Mouse (Mus musculus): Measurements from ENCODE around the gene Lmod3.

Gene Lmod3

GRCm38 (mm10) chr6:97252711-97253221 lies at the start of gene Lmod3:
Lmod3 (minus strand) TSS chr6:97252759.
- DNase-seq (ENCODE audit: low spot score in 2 of 2) = no peak

- DNase-seq (ENCODE audit: low spot score in 2 of 2) = no peak
Measured at GRCm38 (mm10) chr6:97302303-97302702, 49.7 kb upstream of the Lmod3 start.

- no peak for DNase-seq (ENCODE audit: low spot score in 2 of 2)
Measured at GRCm38 (mm10) chr6:97300659-97301058, 48.1 kb upstream of the Lmod3 start.

GRCm38 (mm10) chr6:97300180-97300579 lies 47.6 kb upstream of the Lmod3 start:
- DNase-seq (ENCODE audit: low spot score in 2 of 2) = no peak

DNA sequence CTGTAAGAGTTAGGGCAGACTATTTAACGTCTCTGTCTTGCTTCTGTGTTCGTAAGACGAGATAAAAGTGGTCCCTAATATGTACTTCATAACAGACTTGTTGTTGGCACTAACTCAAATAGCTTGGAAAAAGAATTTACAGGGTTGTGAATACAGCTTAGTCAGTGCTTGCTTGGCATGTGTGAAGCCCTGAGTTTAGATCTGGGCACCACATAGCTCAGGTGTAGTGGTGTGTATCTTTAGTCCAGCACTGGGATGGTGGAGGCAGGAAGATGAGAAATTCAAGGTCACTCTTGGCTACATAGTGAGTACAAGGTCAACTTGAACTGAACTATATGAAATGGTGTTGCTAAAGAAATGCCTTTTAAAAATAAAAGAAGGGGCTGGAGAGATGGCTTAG lies 44.6 kb upstream of the Lmod3 start:
- DNase-seq (ENCODE audit: low spot score in 2 of 2) = no peak

- no peak for DNase-seq (ENCODE audit: low spot score in 2 of 2)
Measured at GRCm38 (mm10) chr6:97295866-97296527, 43.4 kb upstream of the Lmod3 start.

DNA sequence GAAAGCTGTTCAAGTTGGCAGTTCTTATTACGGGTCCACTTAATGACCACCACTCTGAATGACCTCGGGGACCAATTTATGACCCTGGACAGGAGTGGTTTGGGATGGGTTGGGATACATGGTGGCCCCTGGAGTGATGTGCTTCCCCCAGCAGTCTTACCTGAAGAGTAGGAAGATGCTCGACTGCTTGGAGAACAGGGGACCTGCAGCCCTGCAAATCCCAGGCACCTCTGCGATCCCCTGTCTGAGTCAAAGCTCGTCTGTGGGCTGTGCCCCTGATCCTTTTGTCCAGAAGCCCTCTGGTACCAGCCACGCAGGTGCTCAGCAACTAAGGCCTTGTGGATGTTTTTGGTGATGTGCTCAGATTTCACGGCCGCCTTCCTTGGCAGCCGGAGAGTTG lies 42.9 kb upstream of the Lmod3 start:
- DNase-seq (ENCODE audit: low spot score in 2 of 2) = no peak

DNA sequence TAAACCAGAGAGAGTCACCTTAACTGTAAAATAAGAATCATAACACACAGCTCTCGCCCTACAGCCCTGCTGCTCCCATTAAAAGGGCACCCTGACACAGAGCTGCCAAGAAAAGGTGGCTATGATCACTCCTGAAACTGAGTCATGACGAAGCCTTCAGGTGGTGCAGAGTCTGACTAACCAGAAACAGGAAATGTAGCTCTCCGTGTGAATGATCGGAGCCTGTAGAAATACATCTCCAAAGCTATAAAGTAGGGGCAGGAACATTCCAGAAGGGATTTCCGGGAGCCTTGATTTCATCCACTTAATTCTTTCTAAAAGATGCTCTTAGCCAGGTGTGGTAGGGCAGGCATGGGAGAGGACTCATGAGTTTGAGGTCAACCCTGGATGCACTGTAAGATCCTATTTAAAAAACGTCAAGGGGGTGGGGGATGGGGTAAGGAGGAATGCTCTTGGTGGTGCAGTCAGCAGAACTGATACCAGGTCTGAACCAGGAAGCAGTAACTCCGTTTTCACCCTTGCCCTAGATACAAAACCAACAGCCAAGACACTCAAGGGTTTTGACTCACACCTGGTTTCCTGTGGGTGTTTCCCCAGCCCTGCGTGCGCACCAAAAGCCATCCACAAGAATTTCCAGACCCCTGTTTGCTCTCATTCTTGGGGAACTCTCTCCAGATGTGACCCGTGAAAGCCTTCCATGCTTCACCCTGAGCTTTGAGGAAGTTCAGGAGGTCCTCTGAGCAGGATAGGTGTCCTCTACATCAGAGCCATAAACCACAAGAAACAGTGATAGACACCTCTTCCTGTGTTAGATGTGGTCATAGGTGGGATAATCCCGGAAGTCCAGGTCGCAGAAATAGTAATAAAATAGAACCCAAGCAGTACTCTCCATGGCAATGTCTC lies 41.4 kb upstream of the Lmod3 start:
- DNase-seq (ENCODE audit: low spot score in 2 of 2) = no peak

DNA sequence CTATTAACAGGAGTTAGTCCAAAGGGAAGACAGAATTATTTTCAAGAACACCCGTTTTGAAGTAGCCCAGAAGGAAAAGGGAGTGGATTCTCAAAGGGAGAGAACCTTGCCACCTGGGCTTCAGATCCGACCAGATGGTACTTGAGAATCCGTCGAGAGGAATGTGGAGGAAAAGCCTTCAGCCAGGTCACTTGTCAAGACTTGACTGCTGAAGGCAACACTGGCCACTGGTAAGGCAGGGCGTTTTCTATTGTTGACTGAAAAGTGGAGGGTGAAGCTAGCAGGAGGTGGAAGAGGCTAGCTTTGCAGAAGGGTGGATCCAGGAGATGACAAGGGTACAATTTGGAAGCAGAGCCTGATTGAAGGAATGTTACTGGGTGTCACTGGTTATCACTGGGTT lies 40.3 kb upstream of the Lmod3 start:
- no peak for DNase-seq (ENCODE audit: low spot score in 2 of 2)

- no peak for DNase-seq (ENCODE audit: low spot score in 2 of 2)
Measured at GRCm38 (mm10) chr6:97292096-97292495, 39.5 kb upstream of the Lmod3 start.

GRCm38 (mm10) chr6:97291159-97291908 lies 38.8 kb upstream of the Lmod3 start:
- DNase-seq (ENCODE audit: low spot score in 2 of 2) = no peak

GRCm38 (mm10) chr6:97290687-97291086 lies 38.1 kb upstream of the Lmod3 start:
- DNase-seq (ENCODE audit: low spot score in 2 of 2) = no peak

GRCm38 (mm10) chr6:97289838-97290237 lies 37.3 kb upstream of the Lmod3 start:
- DNase-seq (ENCODE audit: low spot score in 2 of 2) = no peak

GRCm38 (mm10) chr6:97289316-97289820 lies 36.8 kb upstream of the Lmod3 start:
- no peak for DNase-seq (ENCODE audit: low spot score in 2 of 2)

- DNase-seq (ENCODE audit: low spot score in 2 of 2) = no peak
Measured at GRCm38 (mm10) chr6:97288047-97288855, 35.7 kb upstream of the Lmod3 start.

- DNase-seq (ENCODE audit: low spot score in 2 of 2) = no peak
Measured at GRCm38 (mm10) chr6:97286332-97286731, 33.8 kb upstream of the Lmod3 start.

GRCm38 (mm10) chr6:97283676-97284075 lies 31.1 kb upstream of the Lmod3 start:
- DNase-seq (ENCODE audit: low spot score in 2 of 2) = no peak

GRCm38 (mm10) chr6:97278878-97279277 lies 26.3 kb upstream of the Lmod3 start:
- peak in 1 of 2 experiments; percentile 22 for DNase-seq (ENCODE audit: low spot score in 2 of 2)

- peak; percentile 65 to 68 for DNase-seq (ENCODE audit: low spot score in 2 of 2)
Measured at GRCm38 (mm10) chr6:97278014-97278787, 25.6 kb upstream of the Lmod3 start.

DNA sequence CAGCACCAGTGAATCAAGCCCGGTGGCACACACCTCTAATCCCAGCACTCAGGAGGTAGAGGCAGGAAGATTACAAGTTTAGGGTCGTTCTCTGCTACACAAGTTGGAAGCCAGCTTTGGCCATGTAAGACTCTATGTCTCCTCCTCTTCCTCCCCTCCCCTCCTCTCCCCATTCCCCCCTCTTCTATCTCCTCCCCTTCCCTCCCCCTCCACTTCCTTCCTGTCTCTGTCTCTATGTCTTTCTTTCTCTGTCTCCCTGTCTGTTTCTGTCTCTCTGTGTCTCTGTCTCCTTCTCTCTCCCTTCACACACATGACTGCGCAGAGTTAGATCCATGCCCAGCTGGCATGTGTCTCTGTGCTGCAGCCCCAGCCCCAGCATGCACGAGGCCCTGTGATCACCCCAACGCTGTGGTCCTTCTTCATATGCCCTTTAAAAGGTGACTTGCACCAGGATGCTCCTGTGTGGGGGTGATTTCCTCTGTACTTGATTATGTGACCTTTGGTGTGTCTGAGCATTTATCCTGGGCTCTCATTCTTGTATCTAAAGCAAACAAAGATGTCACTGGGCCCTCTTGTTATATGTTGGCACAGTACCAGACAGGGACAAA lies 24.4 kb upstream of the Lmod3 start:
- no peak for DNase-seq (ENCODE audit: low spot score in 2 of 2)
